In genomic region chr17:56356921-56357885, GRCm38 (mm10) we compare ENCODE assay signal across 8 mouse cellular contexts. TPM values are rescaled to one million over a fixed set of nuclear protein-coding genes. Genes with fewer than 3 reads are reported as not detected.
A peak's percentile ranks its signal among the peaks of the same experiment; 100 is the strongest.
DNase-seq lines count a peak whose midpoint lies in the region; ATAC-seq lines count a peak whose summit lies in the region.

No protein-coding gene starts in this region.

- peak; percentile 89 for DNase-seq in NIH3T3 (ENCODE audit: low read depth)
- DNase-seq in cerebellum, adult 11-12 months, result peak; percentile 79
- DNase-seq in layer of hippocampus, adult 9-11 months, result peak; percentile 65
- peak; percentile 31 for DNase-seq in ovary, postnatal 10 days (ENCODE audit: low spot score)
- DNase-seq in thymus, postnatal 14 days, result peak; percentile 77

- peaks cover 19% of the 10 kb centered on the region for H3K36me3 ChIP-seq in forebrain, embryonic 16.5 days (ENCODE audit: control insufficient read depth, insufficient read depth)
- H3K36me3 ChIP-seq in hindbrain, embryonic 13.5 days, result peaks cover 80% of the 10 kb centered on the region
- H3K36me3 ChIP-seq in lung, embryonic 16.5 days (ENCODE audit: control insufficient read depth, insufficient read depth, low read length), result peaks cover 22% of the 10 kb centered on the region

- no peak overlapping the region for H3K27ac ChIP-seq in forebrain, embryonic 16.5 days (ENCODE audit: low read length)
- H3K27ac ChIP-seq in hindbrain, embryonic 13.5 days, result 0 out of 2 replicates have a peak overlapping the region, but pooled peaks have one; percentile 9
- H3K27ac ChIP-seq in lung, embryonic 16.5 days (ENCODE audit: low read length), result no peak overlapping the region

- 72% methylated on average over 9 of the region's 9 CpGs for WGBS in forebrain, embryonic 16.5 days
- WGBS in hindbrain, embryonic 13.5 days, result 70% methylated on average over 9 of the region's 9 CpGs
- 59% methylated on average over 9 of the region's 9 CpGs for WGBS in lung, embryonic 16.5 days

- H3K9me3 ChIP-seq in forebrain, embryonic 16.5 days (ENCODE audit: control insufficient read depth, low read length), result no peaks in the 10 kb centered on the region
- no peaks in the 10 kb centered on the region for H3K9me3 ChIP-seq in hindbrain, embryonic 13.5 days
- H3K9me3 ChIP-seq in lung, embryonic 16.5 days (ENCODE audit: control insufficient read depth, low read length), result no peaks in the 10 kb centered on the region

- H3K4me1 ChIP-seq in forebrain, embryonic 16.5 days (replicated peaks; ENCODE audit: control insufficient read depth, insufficient read depth, low read length), result peaks cover 7% of the 10 kb centered on the region; the same call in 1 of the 2 replicates
- H3K4me1 ChIP-seq in hindbrain, embryonic 13.5 days (replicated peaks), result peaks cover 28% of the 10 kb centered on the region
- no peaks in the 10 kb centered on the region for H3K4me1 ChIP-seq in lung, embryonic 16.5 days (replicated peaks; ENCODE audit: control insufficient read depth, insufficient read depth, low read length)

- H3K9ac ChIP-seq in forebrain, embryonic 16.5 days (replicated peaks; ENCODE audit: low read depth, low read length), result no peak overlapping the region
- no peak overlapping the region for H3K9ac ChIP-seq in hindbrain, embryonic 13.5 days
- H3K9ac ChIP-seq in lung, embryonic 16.5 days (ENCODE audit: low read length), result no peak overlapping the region

- no peak overlapping the region for H3K4me2 ChIP-seq in forebrain, embryonic 16.5 days (ENCODE audit: low read length)
- H3K4me2 ChIP-seq in hindbrain, embryonic 13.5 days, result no peak overlapping the region
- no peak overlapping the region for H3K4me2 ChIP-seq in lung, embryonic 16.5 days (ENCODE audit: low read depth, low read length)

- ATAC-seq in forebrain, embryonic 16.5 days, result peak; percentile 72
- peak; percentile 47; the same call in 1 of the 2 replicates for ATAC-seq in hindbrain, embryonic 13.5 days (ENCODE audit: low FRiP score)
- ATAC-seq in lung, embryonic 16.5 days (ENCODE audit: low read depth), result peak; percentile 59

- H3K4me3 ChIP-seq in forebrain, embryonic 16.5 days (replicated peaks; ENCODE audit: low read length), result no peak overlapping the region
- no peak overlapping the region for H3K4me3 ChIP-seq in hindbrain, embryonic 13.5 days
- H3K4me3 ChIP-seq in lung, embryonic 16.5 days (ENCODE audit: low read length), result no peak overlapping the region

- H3K27me3 ChIP-seq in forebrain, embryonic 16.5 days (replicated peaks; ENCODE audit: control insufficient read depth, insufficient read depth, low read length), result no peaks in the 10 kb centered on the region
- no peaks in the 10 kb centered on the region for H3K27me3 ChIP-seq in hindbrain, embryonic 13.5 days
- H3K27me3 ChIP-seq in lung, embryonic 16.5 days (ENCODE audit: control insufficient read depth, insufficient read depth, low read depth, low read length), result no peaks in the 10 kb centered on the region

RNA-seq across cellular contexts. Expression of gene Kdm4b, which starts 31.3 kb away (rescaled TPM):
- 81.6 and 85.0 TPM in 2 replicates for polyA plus RNA-seq in forebrain, embryonic 16.5 days (2015; fragmentation: Nextera tagmentation; extraction: Ambion mirVana)
- 66.0 and 66.7 TPM in 2 replicates for polyA plus RNA-seq in hindbrain, embryonic 13.5 days (2015; fragmentation: Nextera tagmentation; extraction: Ambion mirVana)
- polyA plus RNA-seq in lung, embryonic 16.5 days (2015; fragmentation: Nextera tagmentation; extraction: Ambion mirVana), result 26.6 and 28.4 TPM in 2 replicates

RNA-seq across cellular contexts. Expression of gene Uhrf1, which starts 54.1 kb away (rescaled TPM):
- polyA plus RNA-seq in forebrain, embryonic 16.5 days (2015; fragmentation: Nextera tagmentation; extraction: Ambion mirVana), result 48.1 and 52.2 TPM in 2 replicates
- 27.1 and 29.6 TPM in 2 replicates for polyA plus RNA-seq in hindbrain, embryonic 13.5 days (2015; fragmentation: Nextera tagmentation; extraction: Ambion mirVana)
- 124 and 130 TPM in 2 replicates for polyA plus RNA-seq in lung, embryonic 16.5 days (2015; fragmentation: Nextera tagmentation; extraction: Ambion mirVana)

RNA-seq across cellular contexts. Expression of gene Arrdc5, which starts 57.1 kb away (rescaled TPM):
- not detected in 2 replicates for polyA plus RNA-seq in forebrain, embryonic 16.5 days (2015; fragmentation: Nextera tagmentation; extraction: Ambion mirVana)
- not detected in 2 replicates for polyA plus RNA-seq in hindbrain, embryonic 13.5 days (2015; fragmentation: Nextera tagmentation; extraction: Ambion mirVana)
- not detected in 2 replicates for polyA plus RNA-seq in lung, embryonic 16.5 days (2015; fragmentation: Nextera tagmentation; extraction: Ambion mirVana)

Comparison
In these comparisons a context has a peak if more than half of its experiments do, and no peak if none do; other contexts are left out.
1. DNase-seq: peak in every context shown above with its lines; median percentile 89 in NIH3T3; 79 in cerebellum, adult 11-12 months; 77 in thymus, postnatal 14 days; 65 in layer of hippocampus, adult 9-11 months; 31 in ovary, postnatal 10 days.